Mouse (Mus musculus) embryonic fibroblast, embryonic 13.5 days (primary cell): ENCODE results near the gene Kif21b. TPM values are rescaled to one million over a fixed set of nuclear protein-coding genes. Genes with fewer than 3 reads are reported as not detected.

Experiments
- H3K27ac ChIP-seq: 2 replicates; pipeline ENCODE4 v1.5.1; 2012; ENCODE audit warnings: low read length, control low read depth, inconsistent platforms; ENCODE audit not compliant: insufficient read depth
- H3K4me1 ChIP-seq: 2 replicates; pipeline ENCODE4 v1.6.1; 2011; ENCODE audit warnings: low read length; ENCODE audit not compliant: control insufficient read depth, insufficient read depth
- H3K4me3 ChIP-seq: 2 replicates; pipeline ENCODE4 v1.5.1; 2011; ENCODE audit warnings: mild to moderate bottlenecking, control low read depth, low read length; ENCODE audit not compliant: insufficient read depth
- CTCF ChIP-seq: IDR thresholded peaks from 2 replicates; pipeline ENCODE4 v1.5.1; 2011; ENCODE audit warnings: mild to moderate bottlenecking, control low read depth, low read length, moderate library complexity, borderline replicate concordance; ENCODE audit not compliant: insufficient read depth
- POLR2A ChIP-seq: IDR thresholded peaks from 2 replicates; pipeline ENCODE4 v1.6.1; 2011; ENCODE audit warnings: low read depth, mild to moderate bottlenecking, control low read depth, low read length, moderate library complexity
- polyA plus RNA-seq: library from polyadenylated mRNA; stranded (reverse); fragments of >200 nt; gene quantifications from 2 replicates; pipeline ENCODE4 v1.2.4, GENCODE M21; 2011; ENCODE audit warnings: low read depth; ENCODE audit not compliant: missing spikeins, insufficient read length

Kif21b gene
- polyA plus RNA-seq, 1 experiment: 19.4 TPM

DNA sequence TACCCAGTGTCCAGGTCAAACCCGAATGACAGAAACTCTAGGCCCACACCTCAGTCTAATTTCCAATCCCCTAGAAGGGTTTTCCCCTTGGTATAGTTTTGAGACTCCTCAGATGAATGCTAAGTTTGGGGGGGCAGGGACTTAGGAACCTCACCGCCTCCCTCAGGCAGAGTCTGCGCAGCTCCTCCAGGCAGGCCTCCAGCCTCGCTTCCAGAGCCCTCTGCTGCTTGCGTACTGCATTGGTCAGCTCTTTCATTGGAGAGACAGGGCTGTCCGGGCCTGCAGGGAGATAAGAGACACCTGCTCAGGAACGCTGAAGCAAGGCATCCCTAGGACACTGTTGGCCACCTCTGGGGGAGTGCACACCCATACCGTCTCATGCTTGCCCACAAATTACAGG lies 95.4 kb downstream of the Kif21b start:
- TF ChIP-seq POLR2A (no peak), CTCF (no peak)
- peaks cover 21% of the 10 kb centered on the region for H3K4me1 ChIP-seq
- H3K27ac ChIP-seq: no peak overlapping the region
- H3K4me3 ChIP-seq: no peak overlapping the region

Other genes starting within 250 kb of the Kif21b start
- gene Pkp1, start 212.2 kb upstream of the Kif21b start, polyA plus RNA-seq: 0.90 and 2.2 TPM in 2 replicates
- not detected in 2 replicates for gene Igfn1, start 125.0 kb upstream of the Kif21b start, polyA plus RNA-seq
- 56.9 and 77.4 TPM in 2 replicates for gene Tmem9, start 123.2 kb upstream of the Kif21b start, polyA plus RNA-seq
- gene Ascl5, start 80.6 kb upstream of the Kif21b start, polyA plus RNA-seq: not detected in 2 replicates
- gene Cacna1s, start 78.6 kb upstream of the Kif21b start, polyA plus RNA-seq: not detected in 2 replicates
- 0.45 and 1.2 TPM in 2 replicates for gene Mroh3, start 81.4 kb downstream of the Kif21b start, polyA plus RNA-seq
- gene Inava, start 102.9 kb downstream of the Kif21b start, polyA plus RNA-seq: 4.1 and 5.0 TPM in 2 replicates
- gene Gpr25, start 129.5 kb downstream of the Kif21b start, polyA plus RNA-seq: not detected in 2 replicates
- gene Camsap2, start 214.7 kb downstream of the Kif21b start, polyA plus RNA-seq: 38.4 and 40.0 TPM in 2 replicates